Mouse (Mus musculus) midbrain, embryonic 13.5 days (tissue): ENCODE data around the gene 1700001C19Rik. TPM values are rescaled to one million over a fixed set of nuclear protein-coding genes. Genes with fewer than 3 reads are reported as not detected.

Experiments
- ATAC-seq: fragments of 200-750 bp; cut with Nextera tagmentation; 2 replicates; pipeline ENCODE4 v1.8.0; 2017; ENCODE audit warnings: mild to moderate bottlenecking, moderate TSS enrichment, moderate library complexity
- H3K27ac ChIP-seq: fragments of 300-500 bp; sonication (generic); 2 replicates; pipeline ENCODE4 v1.5.1; 2015; ENCODE audit warnings: inconsistent platforms, mild to moderate bottlenecking, moderate library complexity
- H3K27me3 ChIP-seq: fragments of 300-500 bp; sonication (generic); 2 replicates; pipeline ENCODE4 v1.6.1; 2015; ENCODE audit warnings: mild to moderate bottlenecking, inconsistent platforms
- H3K36me3 ChIP-seq: fragments of 300-500 bp; sonication (generic); 2 replicates; pipeline ENCODE4 v1.6.1; 2015; ENCODE audit warnings: mild to moderate bottlenecking, inconsistent platforms
- H3K4me1 ChIP-seq: fragments of 300-500 bp; sonication (generic); replicated peaks from 2 replicates; pipeline ENCODE4 v1.6.1; 2015; ENCODE audit warnings: inconsistent platforms
- H3K4me2 ChIP-seq: fragments of 300-500 bp; sonication (generic); replicated peaks from 2 replicates; pipeline ENCODE4 v1.6.1; 2015; ENCODE audit warnings: moderate library complexity, mild to moderate bottlenecking, inconsistent platforms
- H3K4me3 ChIP-seq: fragments of 300-500 bp; sonication (generic); replicated peaks from 2 replicates; pipeline ENCODE4 v1.5.1; 2015; ENCODE audit warnings: mild to moderate bottlenecking, inconsistent platforms
- H3K9ac ChIP-seq: fragments of 300-500 bp; sonication (generic); replicated peaks from 2 replicates; pipeline ENCODE4 v1.6.1; 2015; ENCODE audit warnings: mild to moderate bottlenecking, inconsistent platforms
- H3K9me3 ChIP-seq: fragments of 300-500 bp; sonication (generic); 2 replicates; pipeline ENCODE4 v1.6.1; 2016; ENCODE audit warnings: mild to moderate bottlenecking, inconsistent platforms
- WGBS: fragments of 180-500 bp; shearing (Covaris S2); methylation state at CpG from one replicate; pipeline ENCODE4 v1.1.7; 2015; 5-methylcytosine and 5-hydroxymethylcytosine counted together
- polyA plus RNA-seq: library from polyadenylated mRNA; unstranded; fragments of >200 nt; fragmentation: Nextera tagmentation; extraction: Ambion mirVana; gene quantifications from 2 replicates; pipeline ENCODE4 v1.2.1, GENCODE M21; 2015

The 1700001C19Rik gene
- polyA plus RNA-seq, 1 experiment from 2014 or later: 0.62 TPM

- no peaks in the 10 kb centered on the region for H3K9me3 ChIP-seq
- WGBS: 90% methylated on average over 3 of the region's 3 CpGs
These were observed 22.3 kb upstream of the 1700001C19Rik start for GRCm38 (mm10) chr17:47459341-47459919.

DNA sequence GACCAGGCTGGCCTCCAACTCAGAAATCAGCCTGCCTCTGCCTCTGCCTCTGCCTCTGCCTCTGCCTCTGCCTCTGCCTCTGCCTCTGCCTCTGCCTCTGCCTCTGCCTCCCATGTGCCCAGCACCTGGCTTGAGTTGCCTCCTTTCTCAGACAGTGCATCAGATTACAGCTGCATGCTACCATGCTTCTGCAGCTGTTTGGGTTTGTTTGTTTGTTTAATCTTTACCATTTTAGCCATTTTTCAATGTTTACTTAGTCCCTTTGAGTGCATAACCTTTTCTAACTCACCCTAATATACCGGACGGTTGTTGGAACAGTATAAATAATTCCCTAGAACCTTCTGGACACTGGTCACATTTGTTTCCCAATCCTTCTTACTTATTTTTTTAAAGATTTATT is 21.8 kb upstream of the 1700001C19Rik start:
- H3K36me3 ChIP-seq: no peaks in the 10 kb centered on the region
- peaks cover 3% of the 10 kb centered on the region; the same call in 1 of the 2 replicates for H3K27me3 ChIP-seq
- WGBS: 95% methylated on average over 2 of the region's 2 CpGs
- no peak overlapping the region for H3K27ac ChIP-seq
- H3K4me3 ChIP-seq: no peak overlapping the region
- H3K9ac ChIP-seq: no peak overlapping the region
- no peaks in the 10 kb centered on the region for H3K4me1 ChIP-seq
- H3K9me3 ChIP-seq: no peaks in the 10 kb centered on the region
- no peak overlapping the region for H3K4me2 ChIP-seq
- ATAC-seq: no peak

More at GRCm38 (mm10) chr17:47459341-47459919, 22.3 kb upstream of the 1700001C19Rik start:
- Histone ChIP-seq H3K4me1 (no peaks in the 10 kb centered on the region), H3K27me3 (peaks cover 6% of the 10 kb centered on the region; the same call in 1 of the 2 replicates), H3K36me3 (no peaks in the 10 kb centered on the region), H3K4me2 (no peak overlapping the region), H3K27ac (no peak overlapping the region), H3K4me3 (no peak overlapping the region), H3K9ac (no peak overlapping the region)
- ATAC-seq: no peak

DNA sequence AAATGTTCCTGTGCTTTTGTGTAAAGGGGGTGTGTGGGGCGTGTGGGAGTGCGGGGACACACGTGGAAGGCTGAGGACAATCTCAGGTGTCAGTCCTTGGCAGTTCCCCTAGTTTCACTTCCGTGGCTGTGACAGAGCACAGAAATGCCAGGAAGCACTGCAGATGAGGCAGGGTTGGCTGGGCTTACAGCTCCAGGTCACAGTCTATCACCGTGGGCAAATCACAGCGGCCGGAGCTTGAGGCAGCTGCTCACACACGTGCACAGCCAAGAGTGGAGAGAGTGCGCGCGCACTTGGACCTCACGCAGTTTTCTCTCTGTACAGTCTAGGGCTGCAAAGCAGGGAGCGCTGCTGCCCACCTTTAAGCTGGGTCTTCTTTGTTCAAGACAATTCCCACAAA is 21.1 kb upstream of the 1700001C19Rik start:
- Histone ChIP-seq H3K36me3 (no peaks in the 10 kb centered on the region), H3K9ac (no peak overlapping the region), H3K4me1 (no peaks in the 10 kb centered on the region), H3K9me3 (no peaks in the 10 kb centered on the region), H3K27ac (no peak overlapping the region), H3K4me3 (no peak overlapping the region), H3K27me3 (0 out of 2 replicates have a peak, but pooled peaks cover 2% of the 10 kb centered on the region), H3K4me2 (no peak overlapping the region)
- no peak for ATAC-seq
- 86% methylated on average over 13 of the region's 13 CpGs for WGBS

GRCm38 (mm10) chr17:47454675-47455074 is 17.5 kb upstream of the 1700001C19Rik start:
- Histone ChIP-seq H3K27ac (no peak overlapping the region), H3K4me3 (no peak overlapping the region), H3K27me3 (no peaks in the 10 kb centered on the region), H3K36me3 (no peaks in the 10 kb centered on the region), H3K4me1 (no peaks in the 10 kb centered on the region), H3K9ac (no peak overlapping the region), H3K4me2 (no peak overlapping the region), H3K9me3 (no peaks in the 10 kb centered on the region)
- no peak for ATAC-seq
- WGBS: 74% methylated on average over 8 of the region's 8 CpGs

DNA sequence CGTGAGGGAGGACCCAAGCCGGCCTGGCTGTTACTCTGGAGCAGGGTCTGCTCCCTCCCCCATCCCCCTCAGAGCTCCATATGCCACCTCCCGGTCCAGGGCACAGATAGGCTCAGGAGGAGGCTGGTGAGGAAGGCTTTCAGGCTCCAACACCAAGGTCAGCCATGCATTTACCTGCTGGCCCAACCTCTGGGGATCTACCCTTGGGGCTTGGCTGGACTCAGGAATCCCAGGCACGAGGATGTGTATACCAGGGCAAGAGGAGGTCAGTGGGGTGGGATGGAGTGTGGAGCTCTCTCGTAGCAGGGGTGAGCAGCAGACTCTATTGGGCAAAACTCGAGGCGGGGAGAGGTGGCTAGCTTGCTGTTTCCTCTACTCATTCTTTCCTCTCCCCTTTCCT is 15.7 kb upstream of the 1700001C19Rik start:
- no peaks in the 10 kb centered on the region for H3K27me3 ChIP-seq
- no peak overlapping the region for H3K4me2 ChIP-seq
- ATAC-seq: no peak
- no peaks in the 10 kb centered on the region for H3K36me3 ChIP-seq
- H3K9me3 ChIP-seq: no peaks in the 10 kb centered on the region
- WGBS: 58% methylated on average over 7 of the region's 7 CpGs
- H3K27ac ChIP-seq: no peak overlapping the region
- H3K4me1 ChIP-seq: no peaks in the 10 kb centered on the region
- H3K4me3 ChIP-seq: no peak overlapping the region
- no peak overlapping the region for H3K9ac ChIP-seq

DNA sequence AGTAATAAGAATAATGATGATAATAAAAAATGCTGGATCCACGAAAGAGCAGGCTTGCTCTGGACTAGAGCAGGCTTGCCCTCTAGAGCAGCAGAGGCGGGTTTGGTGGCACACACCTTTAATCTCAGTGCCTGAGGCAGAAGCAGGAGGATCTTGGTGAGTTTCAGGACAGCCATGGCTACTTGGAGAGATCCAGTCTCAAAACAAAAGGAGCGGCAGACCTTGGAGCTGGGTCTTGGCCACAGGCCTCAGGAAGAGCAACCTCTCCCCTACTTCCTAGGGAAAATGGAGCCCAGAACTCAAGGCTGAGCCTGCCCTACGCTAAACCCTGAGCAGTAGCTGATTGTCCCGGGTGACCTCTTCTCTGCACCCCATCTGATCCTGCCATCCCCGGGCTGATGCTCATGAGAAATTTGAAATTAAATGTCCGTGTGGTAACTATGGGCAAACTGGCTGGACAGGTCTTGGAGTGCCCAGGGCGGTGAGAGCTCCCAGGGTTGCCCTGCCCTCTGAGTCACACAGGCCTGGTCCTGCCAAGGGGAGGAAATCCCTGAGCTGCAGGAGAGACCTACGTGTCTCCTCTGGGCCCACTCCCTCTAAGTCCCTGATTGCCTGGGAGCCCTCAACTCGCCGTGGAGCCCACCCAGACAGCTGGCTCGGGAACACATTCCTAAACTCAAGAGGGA is 13.8 kb upstream of the 1700001C19Rik start:
- no peak overlapping the region for H3K27ac ChIP-seq
- H3K9me3 ChIP-seq: no peaks in the 10 kb centered on the region
- H3K4me1 ChIP-seq: no peaks in the 10 kb centered on the region
- ATAC-seq: no peak
- no peak overlapping the region for H3K9ac ChIP-seq
- H3K27me3 ChIP-seq: no peaks in the 10 kb centered on the region
- no peak overlapping the region for H3K4me3 ChIP-seq
- WGBS: 81% methylated on average over 12 of the region's 12 CpGs
- H3K4me2 ChIP-seq: no peak overlapping the region
- no peaks in the 10 kb centered on the region for H3K36me3 ChIP-seq

GRCm38 (mm10) chr17:47450239-47450638 is 13.1 kb upstream of the 1700001C19Rik start:
- Histone ChIP-seq H3K4me3 (no peak overlapping the region), H3K9me3 (no peaks in the 10 kb centered on the region), H3K27me3 (no peaks in the 10 kb centered on the region), H3K9ac (no peak overlapping the region), H3K36me3 (no peaks in the 10 kb centered on the region), H3K4me2 (no peak overlapping the region), H3K4me1 (no peaks in the 10 kb centered on the region), H3K27ac (no peak overlapping the region)
- WGBS: 34% methylated on average over 7 of the region's 7 CpGs
- ATAC-seq: no peak

DNA sequence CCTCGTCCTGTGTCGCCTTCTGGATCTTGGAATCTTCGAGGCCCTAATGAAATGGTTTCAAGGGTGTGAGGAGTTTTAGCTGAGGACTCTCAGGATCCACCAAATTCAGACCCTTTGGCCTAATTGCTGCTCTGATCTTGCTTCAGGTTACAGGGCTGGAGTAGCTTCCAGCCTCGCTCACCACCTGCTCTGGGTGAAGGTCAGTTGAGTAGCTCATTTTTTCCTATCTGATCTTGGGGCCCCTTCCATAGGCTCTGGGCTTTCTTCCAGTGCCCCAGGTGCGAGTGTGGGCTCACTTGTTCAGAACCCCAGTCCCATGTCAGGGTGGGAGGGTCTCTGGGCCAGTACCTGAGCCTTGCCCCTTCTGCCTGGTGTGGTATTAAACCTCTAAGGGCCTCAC is 12.3 kb upstream of the 1700001C19Rik start:
- H3K4me2 ChIP-seq: no peak overlapping the region
- no peaks in the 10 kb centered on the region for H3K36me3 ChIP-seq
- H3K9ac ChIP-seq: no peak overlapping the region
- ATAC-seq: no peak
- WGBS: 78% methylated on average over 5 of the region's 5 CpGs
- no peaks in the 10 kb centered on the region for H3K27me3 ChIP-seq
- H3K27ac ChIP-seq: no peak overlapping the region
- H3K9me3 ChIP-seq: no peaks in the 10 kb centered on the region
- H3K4me1 ChIP-seq: no peaks in the 10 kb centered on the region
- no peak overlapping the region for H3K4me3 ChIP-seq

- H3K4me3 ChIP-seq: no peak overlapping the region
- no peak for ATAC-seq
- H3K4me1 ChIP-seq: no peaks in the 10 kb centered on the region
- H3K36me3 ChIP-seq: no peaks in the 10 kb centered on the region
- H3K27ac ChIP-seq: no peak overlapping the region
- no peaks in the 10 kb centered on the region for H3K27me3 ChIP-seq
- 58% methylated on average over 8 of the region's 8 CpGs for WGBS
- H3K4me2 ChIP-seq: no peak overlapping the region
- H3K9me3 ChIP-seq: no peaks in the 10 kb centered on the region
- no peak overlapping the region for H3K9ac ChIP-seq
These were observed 11.6 kb upstream of the 1700001C19Rik start for GRCm38 (mm10) chr17:47448523-47449372.

DNA sequence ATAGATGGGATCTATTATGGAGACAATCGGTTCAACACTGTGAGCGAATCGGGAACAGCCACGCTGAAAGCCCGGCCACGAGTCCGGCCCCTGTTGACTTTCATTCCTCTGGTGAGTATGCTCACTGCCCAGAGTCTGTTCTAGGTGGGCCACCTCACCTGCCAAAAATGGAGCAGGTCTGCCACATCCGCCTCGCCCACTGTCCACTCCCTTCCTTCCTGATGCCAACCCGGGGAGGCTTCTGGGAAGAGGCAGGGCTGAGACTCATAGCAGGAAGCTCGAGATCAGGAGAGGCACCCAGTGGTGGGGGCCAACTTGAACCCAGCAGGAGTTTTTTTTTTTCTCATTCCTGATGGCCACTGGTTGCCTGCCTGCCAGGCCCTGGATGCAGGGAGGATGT is 9.4 kb upstream of the 1700001C19Rik start:
- H3K4me2 ChIP-seq: no peak overlapping the region
- whole genome bisulfite sequencing: 91% methylated on average over 11 of the region's 11 CpGs
- H3K36me3 ChIP-seq: no peaks in the 10 kb centered on the region
- no peak for ATAC-seq
- H3K4me3 ChIP-seq: no peak overlapping the region
- no peaks in the 10 kb centered on the region for H3K27me3 ChIP-seq
- H3K27ac ChIP-seq: no peak overlapping the region
- no peaks in the 10 kb centered on the region for H3K9me3 ChIP-seq
- H3K4me1 ChIP-seq: no peaks in the 10 kb centered on the region
- no peak overlapping the region for H3K9ac ChIP-seq

- no peak overlapping the region for H3K27ac ChIP-seq
- WGBS: 64% methylated on average over 9 of the region's 9 CpGs
- H3K27me3 ChIP-seq: no peaks in the 10 kb centered on the region
- H3K9ac ChIP-seq: no peak overlapping the region
- H3K36me3 ChIP-seq: no peaks in the 10 kb centered on the region
- ATAC-seq: no peak
- H3K4me3 ChIP-seq: no peak overlapping the region
- H3K4me1 ChIP-seq: no peaks in the 10 kb centered on the region
- H3K4me2 ChIP-seq: no peak overlapping the region
- no peaks in the 10 kb centered on the region for H3K9me3 ChIP-seq
These were observed 8.8 kb upstream of the 1700001C19Rik start for GRCm38 (mm10) chr17:47446025-47446424.

DNA sequence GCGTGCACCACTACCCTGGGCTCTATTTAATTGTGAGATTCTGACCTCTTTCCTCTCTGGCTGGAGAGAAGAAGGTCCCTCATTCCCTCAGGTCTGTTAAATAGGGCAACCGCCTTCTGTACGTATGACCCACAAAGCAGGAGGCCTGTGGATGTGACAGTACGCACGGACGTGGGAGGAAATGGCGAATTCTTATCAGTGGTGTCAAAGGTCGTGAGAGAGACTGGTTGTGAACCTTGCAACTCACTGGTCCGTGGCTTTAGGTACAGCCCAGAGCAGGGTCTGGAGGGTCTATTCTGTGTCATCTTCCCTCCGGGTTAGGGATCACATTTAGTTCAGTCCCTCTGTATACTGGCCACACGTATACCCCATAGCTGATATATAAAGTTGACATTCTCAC is 8.3 kb upstream of the 1700001C19Rik start:
- Histone ChIP-seq H3K27me3 (no peaks in the 10 kb centered on the region), H3K4me1 (peaks cover 2% of the 10 kb centered on the region), H3K36me3 (no peaks in the 10 kb centered on the region), H3K4me3 (no peak overlapping the region), H3K4me2 (no peak overlapping the region), H3K9ac (no peak overlapping the region), H3K27ac (no peak overlapping the region), H3K9me3 (no peaks in the 10 kb centered on the region)
- no peak for ATAC-seq
- 76% methylated on average over 11 of the region's 11 CpGs for WGBS
